Mouse (Mus musculus) kidney, adult 2 months (tissue): ENCODE data around the gene Rnf225. TPM values are rescaled to one million over a fixed set of nuclear protein-coding genes. Genes with fewer than 3 reads are reported as not detected.

Source experiments
- DNase-seq: peaks from one replicate; pipeline ENCODE4 v3.0.0; 2021
- H3K27ac ChIP-seq: fragments of 200-500 bp; 2 replicates; pipeline ENCODE4 v1.5.1; 2012; ENCODE audit warnings: low read depth, low read length, control low read depth, inconsistent platforms; ENCODE audit not compliant: insufficient read depth
- H3K27me3 ChIP-seq: fragments of 200-500 bp; replicated peaks from 2 replicates; pipeline ENCODE4 v1.6.1; 2012; ENCODE audit warnings: mild to moderate bottlenecking, moderate library complexity, low read length, inconsistent platforms; ENCODE audit not compliant: control insufficient read depth, insufficient read depth
- H3K36me3 ChIP-seq: fragments of 200-500 bp; 2 replicates; pipeline ENCODE4 v1.6.1; 2012; ENCODE audit warnings: mild to moderate bottlenecking, moderate library complexity, low read length, inconsistent platforms; ENCODE audit not compliant: control insufficient read depth, insufficient read depth
- H3K4me1 ChIP-seq: fragments of 200-500 bp; 2 replicates; pipeline ENCODE4 v1.6.1; 2011; ENCODE audit warnings: low read length; ENCODE audit not compliant: control insufficient read depth, insufficient read depth
- H3K4me3 ChIP-seq: fragments of 200-500 bp; 2 replicates; pipeline ENCODE4 v1.5.1; 2011; ENCODE audit warnings: mild to moderate bottlenecking, low read depth, low read length, control low read depth; ENCODE audit not compliant: insufficient read depth
- CTCF ChIP-seq: fragments of 200-500 bp; conservative IDR thresholded peaks from 2 replicates; pipeline ENCODE4 v1.5.1; 2011; ENCODE audit warnings: low read depth, mild to moderate bottlenecking, control low read depth, low read length, moderate library complexity, mixed read lengths; ENCODE audit not compliant: insufficient read depth, insufficient read length
- POLR2A ChIP-seq: fragments of 200-500 bp; IDR thresholded peaks from one replicate; pipeline ENCODE4 v1.6.1; 2011; ENCODE audit warnings: low read depth, low read length, control low read depth
- WGBS: fragments of 180-500 bp; shearing (Covaris S2); methylation state at CpG from one replicate; pipeline ENCODE4 v1.1.7; 2018; 5-methylcytosine and 5-hydroxymethylcytosine counted together
- polyA plus RNA-seq: library from polyadenylated mRNA; depleted of rRNA; stranded (reverse); fragments of >200 nt; gene quantifications from 2 replicates; pipeline ENCODE4 v1.2.3, GENCODE M21; 2012

Rnf225 gene
- polyA plus RNA-seq, 1 experiment: 0.11 TPM

- WGBS: 39% methylated on average over 3 of the region's 3 CpGs
- no peak for DNase-seq
Measured at GRCm38 (mm10) chr7:12954896-12955295, 27.7 kb downstream of the Rnf225 start.

GRCm38 (mm10) chr7:12957511-12957910, 30.3 kb downstream of the Rnf225 start:
- Histone ChIP-seq H3K36me3 (no peaks in the 10 kb centered on the region), H3K27ac (no peak overlapping the region), H3K27me3 (no peaks in the 10 kb centered on the region), H3K4me1 (no peaks in the 10 kb centered on the region), H3K4me3 (no peak overlapping the region)
- no peak for DNase-seq
- WGBS: 67% methylated on average over 5 of the region's 5 CpGs
- TF ChIP-seq POLR2A (no peak), CTCF (no peak)

More at GRCm38 (mm10) chr7:12954896-12955295, 27.7 kb downstream of the Rnf225 start:
- H3K27me3 ChIP-seq: no peaks in the 10 kb centered on the region
- no peaks in the 10 kb centered on the region for H3K4me1 ChIP-seq
- no peak for TF ChIP-seq POLR2A
- TF ChIP-seq CTCF: 0 out of 2 replicates have a peak, but pooled peaks have one; percentile 7
- no peak overlapping the region for H3K27ac ChIP-seq
- no peaks in the 10 kb centered on the region for H3K36me3 ChIP-seq
- no peak overlapping the region for H3K4me3 ChIP-seq

- TF ChIP-seq CTCF (no peak), POLR2A (no peak)
- Histone ChIP-seq H3K27ac (no peak overlapping the region), H3K4me3 (no peak overlapping the region), H3K4me1 (no peaks in the 10 kb centered on the region), H3K36me3 (no peaks in the 10 kb centered on the region), H3K27me3 (no peaks in the 10 kb centered on the region)
- no peak for DNase-seq
- WGBS: 79% methylated on average over 4 of the region's 4 CpGs
Measured at GRCm38 (mm10) chr7:12958948-12959347, 31.7 kb downstream of the Rnf225 start.

GRCm38 (mm10) chr7:12959718-12960117, 32.5 kb downstream of the Rnf225 start:
- H3K4me1 ChIP-seq: no peaks in the 10 kb centered on the region
- no peak overlapping the region for H3K27ac ChIP-seq
- WGBS: 45% methylated on average over 4 of the region's 4 CpGs

GRCm38 (mm10) chr7:12961511-12962141, 34.4 kb downstream of the Rnf225 start:
- TF ChIP-seq CTCF: no peak
- TF ChIP-seq POLR2A: no peak
- Histone ChIP-seq H3K27ac (peak overlapping the region; percentile 75), H3K4me1 (0 out of 2 replicates have a peak, but pooled peaks cover 3% of the 10 kb centered on the region), H3K36me3 (no peaks in the 10 kb centered on the region), H3K27me3 (no peaks in the 10 kb centered on the region), H3K4me3 (peak overlapping the region; percentile 68)
- DNase-seq: peak; percentile 68
- 3% methylated on average over 29 of the region's 29 CpGs for WGBS

More at GRCm38 (mm10) chr7:12959718-12960117, 32.5 kb downstream of the Rnf225 start:
- DNase-seq: no peak
- no peak for TF ChIP-seq POLR2A
- no peak for TF ChIP-seq CTCF
- H3K36me3 ChIP-seq: no peaks in the 10 kb centered on the region
- H3K4me3 ChIP-seq: no peak overlapping the region
- no peaks in the 10 kb centered on the region for H3K27me3 ChIP-seq

- peak within 1 kb of the TSS; percentile 91 for H3K4me3 ChIP-seq
- peak; percentile 96 for DNase-seq
- TF ChIP-seq POLR2A (peak; percentile 64), CTCF (no peak)
- peak within 1 kb of the TSS; percentile 85 for H3K27ac ChIP-seq
- WGBS: under 1% methylated on average over 23 of the region's 23 CpGs
- 0 out of 2 replicates have a peak, but pooled peaks cover 3% of the 10 kb centered on the region for H3K4me1 ChIP-seq
- no peaks in the 10 kb centered on the region; the same call in 1 of the 2 replicates for H3K36me3 ChIP-seq
- no peaks in the 10 kb centered on the region for H3K27me3 ChIP-seq
Measured at GRCm38 (mm10) chr7:12965678-12966091, 38.5 kb downstream of the Rnf225 start, which contains the start of gene Zfp324. Gene Zfp324, plus strand, starts transcription at chr7:12965838.

- no peak for TF ChIP-seq CTCF
- no peak for TF ChIP-seq POLR2A
- H3K36me3 ChIP-seq: peaks cover 1% of the 10 kb centered on the region; the same call in 1 of the 2 replicates
- H3K4me1 ChIP-seq: 0 out of 2 replicates have a peak, but pooled peaks cover 3% of the 10 kb centered on the region
- peak overlapping the region; percentile 91 for H3K4me3 ChIP-seq
- peak overlapping the region; percentile 85 for H3K27ac ChIP-seq
- DNase-seq: peak; percentile 76
- under 1% methylated on average over 29 of the region's 29 CpGs for WGBS
- H3K27me3 ChIP-seq: no peaks in the 10 kb centered on the region
Measured at GRCm38 (mm10) chr7:12966104-12966845, 39.1 kb downstream of the Rnf225 start.
